Mouse (Mus musculus) inflammation-experienced regulatory T-cells, adult 16 weeks (primary cell): Measurements from ENCODE around the gene Gm21812. TPM values are rescaled to one million over a fixed set of nuclear protein-coding genes. Genes with fewer than 3 reads are reported as not detected.

Experiments used
- polyA plus RNA-seq: library from polyadenylated mRNA; unstranded; fragments of 100-300 nt; shearing (Covaris generic); gene quantifications from one replicate; pipeline ENCODE4 v1.2.1, GENCODE M21; 2017

Gene Gm21812
- polyA plus RNA-seq: not detected

DNA sequence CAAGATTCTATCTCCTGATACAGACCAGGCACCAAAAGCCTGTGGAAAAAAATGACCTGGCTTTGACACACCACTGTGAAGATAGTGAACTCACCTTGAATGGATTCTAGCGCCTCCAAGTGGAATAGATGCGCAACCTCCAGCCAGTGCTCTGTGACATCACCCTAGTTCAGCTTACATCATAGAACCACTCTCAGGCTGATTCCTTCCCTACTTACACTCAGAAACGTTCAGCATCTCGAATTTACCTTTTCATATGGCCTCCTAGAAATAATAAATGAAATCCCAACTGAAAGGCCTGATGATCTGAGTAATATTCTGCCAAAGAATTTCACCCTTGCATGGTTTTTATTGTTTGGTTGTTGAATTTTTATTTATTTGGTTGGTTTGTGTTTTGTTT lies at the start of gene Gm21812:
Gene Gm21812 (minus strand): TSS at position 101 of the 400 bp plus-strand sequence.

Other genes with a start within 250 kb of the Gm21812 start
- not detected for gene Gm21292, start 213.3 kb downstream of the Gm21812 start, polyA plus RNA-seq
- gene Gm21721, start 145.0 kb downstream of the Gm21812 start, polyA plus RNA-seq: not detected
- gene Gm21874, start 69.0 kb upstream of the Gm21812 start, polyA plus RNA-seq: not detected